Mouse (Mus musculus): Measurements from ENCODE around the gene Kmt2d.
A peak's percentile ranks its signal among the peaks of the same experiment; 100 is the strongest.

Kmt2d gene

GRCm38 (mm10) chr15:98793141-98793698, 77.8 kb downstream of the Kmt2d start:
- no peak for DNase-seq

- DNase-seq: no peak
Measured at GRCm38 (mm10) chr15:98792233-98793020, 78.6 kb downstream of the Kmt2d start.

GRCm38 (mm10) chr15:98791771-98792170, 79.2 kb downstream of the Kmt2d start:
- no peak for DNase-seq

- DNase-seq: no peak
Measured at GRCm38 (mm10) chr15:98791221-98791620, 79.8 kb downstream of the Kmt2d start.

GRCm38 (mm10) chr15:98790761-98791160, 80.2 kb downstream of the Kmt2d start:
- DNase-seq: no peak

- DNase-seq: peak; percentile 77
Measured at GRCm38 (mm10) chr15:98789661-98790535, 81.1 kb downstream of the Kmt2d start, which contains the start of gene Wnt1. Gene Wnt1, plus strand, starts transcription at chr15:98789857.

GRCm38 (mm10) chr15:98788972-98789660, 81.9 kb downstream of the Kmt2d start:
- no peak for DNase-seq

- no peak for DNase-seq
Measured at GRCm38 (mm10) chr15:98787930-98788329, 83.1 kb downstream of the Kmt2d start.

- peak; percentile 50 for DNase-seq
Measured at GRCm38 (mm10) chr15:98785744-98786143, 85.3 kb downstream of the Kmt2d start.

Data from thymus, postnatal 14 days (tissue).